Mouse (Mus musculus) forebrain, embryonic 15.5 days (tissue): ENCODE measurements around the gene Slco3a1. TPM values are rescaled to one million over a fixed set of nuclear protein-coding genes. Genes with fewer than 3 reads are reported as not detected.

Experiments
- ATAC-seq: fragments of 200-750 bp; cut with Nextera tagmentation; replicated peaks from 2 replicates; pipeline ENCODE4 v1.8.0; 2017; ENCODE audit warnings: mild to moderate bottlenecking, moderate TSS enrichment, moderate library complexity
- H3K27ac ChIP-seq: fragments of 300-500 bp; sonication (generic); replicated peaks from 2 replicates; pipeline ENCODE4 v1.5.1; 2015; ENCODE audit warnings: mild to moderate bottlenecking, inconsistent platforms
- H3K27me3 ChIP-seq: fragments of 300-500 bp; sonication (generic); 2 replicates; pipeline ENCODE4 v1.6.1; 2015; ENCODE audit warnings: inconsistent platforms
- H3K36me3 ChIP-seq: fragments of 300-500 bp; sonication (generic); 2 replicates; pipeline ENCODE4 v1.6.1; 2015; ENCODE audit warnings: mild to moderate bottlenecking, inconsistent platforms
- H3K4me1 ChIP-seq: fragments of 300-500 bp; sonication (generic); 2 replicates; pipeline ENCODE4 v1.6.1; 2015; ENCODE audit warnings: inconsistent platforms
- H3K4me2 ChIP-seq: fragments of 300-500 bp; sonication (generic); replicated peaks from 2 replicates; pipeline ENCODE4 v1.6.1; 2015; ENCODE audit warnings: mild to moderate bottlenecking, inconsistent platforms
- H3K4me3 ChIP-seq: fragments of 300-500 bp; sonication (generic); 2 replicates; pipeline ENCODE4 v1.5.1; 2015; ENCODE audit warnings: mild to moderate bottlenecking, inconsistent platforms
- H3K9ac ChIP-seq: fragments of 300-500 bp; sonication (generic); replicated peaks from 2 replicates; pipeline ENCODE4 v1.6.1; 2015; ENCODE audit warnings: mild to moderate bottlenecking, inconsistent platforms
- H3K9me3 ChIP-seq: fragments of 300-500 bp; sonication (generic); 2 replicates; pipeline ENCODE4 v1.6.1; 2016; ENCODE audit warnings: inconsistent platforms
- WGBS: fragments of 180-500 bp; shearing (Covaris S2); methylation state at CpG from one replicate; pipeline ENCODE4 v1.1.7; 2015; ENCODE audit warnings: mixed read lengths; 5-methylcytosine and 5-hydroxymethylcytosine counted together
- polyA plus RNA-seq: library from polyadenylated mRNA; unstranded; fragments of >200 nt; fragmentation: Nextera tagmentation; extraction: Ambion mirVana; gene quantifications from 2 replicates; pipeline ENCODE4 v1.2.1, GENCODE M21; 2015

Gene Slco3a1
- polyA plus RNA-seq, 1 experiment from 2014 or later, result 21.1 TPM

GRCm38 (mm10) chr7:74371208-74371607 lies 183.4 kb downstream of the Slco3a1 start:
- Histone ChIP-seq H3K4me2 (no peak overlapping the region), H3K9ac (no peak overlapping the region), H3K27me3 (no peaks in the 10 kb centered on the region), H3K9me3 (no peaks in the 10 kb centered on the region), H3K4me3 (no peak overlapping the region), H3K36me3 (no peaks in the 10 kb centered on the region), H3K4me1 (peaks cover 5% of the 10 kb centered on the region), H3K27ac (no peak overlapping the region)
- ATAC-seq, result peak; percentile 71
- 23% methylated on average over 2 of the region's 2 CpGs for WGBS

GRCm38 (mm10) chr7:74369657-74370056 lies 184.9 kb downstream of the Slco3a1 start:
- no peak overlapping the region for H3K4me3 ChIP-seq
- WGBS, result 64% methylated on average over 4 of the region's 4 CpGs

GRCm38 (mm10) chr7:74368256-74368980 lies 186.2 kb downstream of the Slco3a1 start:
- 84% methylated on average over 11 of the region's 11 CpGs for WGBS
- Histone ChIP-seq H3K4me1 (peaks cover 8% of the 10 kb centered on the region), H3K9me3 (no peaks in the 10 kb centered on the region), H3K36me3 (no peaks in the 10 kb centered on the region), H3K9ac (no peak overlapping the region), H3K4me3 (no peak overlapping the region), H3K4me2 (no peak overlapping the region), H3K27ac (no peak overlapping the region), H3K27me3 (no peaks in the 10 kb centered on the region)
- no peak for ATAC-seq

More at GRCm38 (mm10) chr7:74369657-74370056, 184.9 kb downstream of the Slco3a1 start:
- no peaks in the 10 kb centered on the region for H3K27me3 ChIP-seq
- H3K4me2 ChIP-seq, result no peak overlapping the region
- H3K9me3 ChIP-seq, result no peaks in the 10 kb centered on the region
- ATAC-seq, result no peak
- H3K4me1 ChIP-seq, result peaks cover 8% of the 10 kb centered on the region
- H3K9ac ChIP-seq, result no peak overlapping the region
- H3K36me3 ChIP-seq, result no peaks in the 10 kb centered on the region
- H3K27ac ChIP-seq, result no peak overlapping the region

- Histone ChIP-seq H3K27me3 (no peaks in the 10 kb centered on the region), H3K27ac (no peak overlapping the region), H3K9ac (no peak overlapping the region), H3K36me3 (no peaks in the 10 kb centered on the region), H3K4me2 (no peak overlapping the region), H3K4me1 (peaks cover 8% of the 10 kb centered on the region), H3K4me3 (no peak overlapping the region), H3K9me3 (no peaks in the 10 kb centered on the region)
- 22% methylated on average over 7 of the region's 7 CpGs for WGBS
- peak; percentile 46 for ATAC-seq
Observed at GRCm38 (mm10) chr7:74367350-74367749, 187.2 kb downstream of the Slco3a1 start.

- no peak for ATAC-seq
- no peaks in the 10 kb centered on the region for H3K27me3 ChIP-seq
- peaks cover 11% of the 10 kb centered on the region for H3K4me1 ChIP-seq
- H3K9ac ChIP-seq, result no peak overlapping the region
- WGBS, result 22% methylated on average over 4 of the region's 4 CpGs
- H3K27ac ChIP-seq, result no peak overlapping the region
- no peak overlapping the region for H3K4me2 ChIP-seq
- no peaks in the 10 kb centered on the region for H3K9me3 ChIP-seq
- H3K36me3 ChIP-seq, result no peaks in the 10 kb centered on the region
- H3K4me3 ChIP-seq, result no peak overlapping the region
Observed at GRCm38 (mm10) chr7:74365623-74366022, 189.0 kb downstream of the Slco3a1 start.

GRCm38 (mm10) chr7:74364956-74365355 lies 189.6 kb downstream of the Slco3a1 start:
- ATAC-seq, result no peak
- Histone ChIP-seq H3K36me3 (no peaks in the 10 kb centered on the region), H3K9me3 (no peaks in the 10 kb centered on the region), H3K4me3 (no peak overlapping the region), H3K4me1 (peaks cover 11% of the 10 kb centered on the region), H3K9ac (no peak overlapping the region), H3K27ac (no peak overlapping the region), H3K4me2 (no peak overlapping the region), H3K27me3 (no peaks in the 10 kb centered on the region)
- 94% methylated on average over 3 of the region's 3 CpGs for WGBS

GRCm38 (mm10) chr7:74363440-74363839 lies 191.1 kb downstream of the Slco3a1 start:
- Histone ChIP-seq H3K4me2 (no peak overlapping the region), H3K9ac (no peak overlapping the region), H3K36me3 (no peaks in the 10 kb centered on the region), H3K27ac (no peak overlapping the region), H3K27me3 (no peaks in the 10 kb centered on the region), H3K4me1 (peaks cover 11% of the 10 kb centered on the region), H3K9me3 (no peaks in the 10 kb centered on the region), H3K4me3 (no peak overlapping the region)
- no peak for ATAC-seq
- WGBS, result 79% methylated on average over 2 of the region's 2 CpGs

- Histone ChIP-seq H3K4me1 (peaks cover 6% of the 10 kb centered on the region; the same call in 1 of the 2 replicates), H3K4me2 (no peak overlapping the region), H3K9ac (no peak overlapping the region), H3K27me3 (no peaks in the 10 kb centered on the region), H3K36me3 (no peaks in the 10 kb centered on the region), H3K27ac (no peak overlapping the region), H3K9me3 (no peaks in the 10 kb centered on the region), H3K4me3 (no peak overlapping the region)
- WGBS, result 63% methylated on average over 2 of the region's 2 CpGs
- no peak for ATAC-seq
Observed at GRCm38 (mm10) chr7:74361677-74362076, 192.9 kb downstream of the Slco3a1 start.

GRCm38 (mm10) chr7:74357027-74357426 lies 197.6 kb downstream of the Slco3a1 start:
- H3K9me3 ChIP-seq, result no peaks in the 10 kb centered on the region
- ATAC-seq, result peak; percentile 57
- H3K4me3 ChIP-seq, result no peak overlapping the region
- H3K9ac ChIP-seq, result no peak overlapping the region
- no peak overlapping the region for H3K4me2 ChIP-seq
- no peaks in the 10 kb centered on the region for H3K36me3 ChIP-seq
- H3K27me3 ChIP-seq, result no peaks in the 10 kb centered on the region
- H3K27ac ChIP-seq, result no peak overlapping the region
- H3K4me1 ChIP-seq, result peaks cover 8% of the 10 kb centered on the region

- Histone ChIP-seq H3K4me1 (peaks cover 6% of the 10 kb centered on the region), H3K9me3 (no peaks in the 10 kb centered on the region), H3K4me3 (no peak overlapping the region), H3K36me3 (no peaks in the 10 kb centered on the region), H3K9ac (peak overlapping the region; percentile 27; the same call in 1 of the 2 replicates), H3K27ac (peak overlapping the region; percentile 32), H3K27me3 (no peaks in the 10 kb centered on the region), H3K4me2 (no peak overlapping the region)
- ATAC-seq, result peak; percentile 49
- WGBS, result 54% methylated on average over 8 of the region's 8 CpGs
Observed at GRCm38 (mm10) chr7:74354527-74355256, 199.9 kb downstream of the Slco3a1 start.

- Histone ChIP-seq H3K36me3 (no peaks in the 10 kb centered on the region), H3K9me3 (no peaks in the 10 kb centered on the region), H3K9ac (peak overlapping the region; percentile 27; the same call in 1 of the 2 replicates), H3K27ac (peak overlapping the region; percentile 32), H3K27me3 (no peaks in the 10 kb centered on the region), H3K4me2 (no peak overlapping the region), H3K4me3 (no peak overlapping the region), H3K4me1 (peaks cover 7% of the 10 kb centered on the region)
- 80% methylated on average over 13 of the region's 13 CpGs for WGBS
- peak; percentile 23 for ATAC-seq
Observed at GRCm38 (mm10) chr7:74353707-74354468, 200.7 kb downstream of the Slco3a1 start.

- Histone ChIP-seq H3K4me1 (peaks cover 11% of the 10 kb centered on the region), H3K4me2 (no peak overlapping the region), H3K9me3 (no peaks in the 10 kb centered on the region), H3K9ac (no peak overlapping the region), H3K4me3 (no peak overlapping the region), H3K27ac (no peak overlapping the region), H3K27me3 (no peaks in the 10 kb centered on the region), H3K36me3 (no peaks in the 10 kb centered on the region)
- 85% methylated on average over 7 of the region's 7 CpGs for WGBS
- no peak for ATAC-seq
Observed at GRCm38 (mm10) chr7:74353240-74353639, 201.3 kb downstream of the Slco3a1 start.
